Mouse (Mus musculus) embryonic fibroblast, embryonic 13.5 days (primary cell): Measurements from ENCODE around the gene Shank1.

Source experiments
- CTCF ChIP-seq: IDR thresholded peaks from 2 replicates; pipeline ENCODE4 v1.5.1; 2011; ENCODE audit warnings: mild to moderate bottlenecking, control low read depth, low read length, moderate library complexity, borderline replicate concordance; ENCODE audit not compliant: insufficient read depth
- POLR2A ChIP-seq: IDR thresholded peaks from 2 replicates; pipeline ENCODE4 v1.6.1; 2011; ENCODE audit warnings: low read depth, mild to moderate bottlenecking, control low read depth, low read length, moderate library complexity

- no peak for TF ChIP-seq POLR2A
- no peak for TF ChIP-seq CTCF
These were observed 34.6 kb downstream of the Shank1 start for GRCm38 (mm10) chr7:44344622-44345021.
